Mouse (Mus musculus) naive thymus-derived CD4-positive, alpha-beta T cell, adult 2 months (primary cell): ENCODE results near the gene Bcar3.
A peak's percentile ranks its signal among the peaks of the same experiment; 100 is the strongest.

ENCODE experiments used
- DNase-seq: peaks from one replicate; pipeline ENCODE4 v3.0.0-alpha.2; 2011; ENCODE audit warnings: low read depth

Gene Bcar3

DNA sequence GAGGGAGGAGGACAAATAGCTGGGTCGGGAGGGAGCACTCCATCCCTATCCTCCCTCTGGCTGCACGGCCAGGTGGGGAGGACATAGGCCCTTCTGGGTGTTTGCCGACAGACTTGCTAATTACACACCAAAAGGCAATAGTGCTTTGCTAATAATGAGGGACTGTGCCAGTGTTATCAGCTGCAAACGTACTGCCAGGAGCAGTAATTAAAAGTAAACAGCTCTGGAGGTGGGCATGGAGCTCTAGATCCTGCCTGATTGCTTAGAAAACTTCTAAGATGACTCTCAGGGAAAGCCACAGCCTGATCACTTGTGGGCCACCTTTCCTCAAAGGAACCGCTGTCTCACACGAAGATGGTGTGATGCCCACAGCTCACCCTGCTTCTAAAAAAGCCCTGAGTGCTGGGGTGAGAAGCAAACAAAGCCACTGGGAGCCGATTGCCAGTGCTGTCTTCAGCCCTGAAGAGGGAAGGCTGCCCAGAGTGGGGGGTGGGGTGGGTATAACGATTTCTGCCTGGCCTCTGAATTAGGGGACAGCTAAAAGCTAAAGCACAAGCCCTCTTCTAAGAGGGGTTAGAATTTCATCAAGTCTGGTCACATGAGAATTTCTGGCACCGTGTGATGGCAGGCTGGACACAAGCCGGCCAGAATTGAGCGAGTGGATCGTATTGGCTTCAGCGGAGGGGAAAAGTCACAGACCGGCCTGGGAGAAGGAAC is 189.3 kb downstream of the Bcar3 start:
- DNase-seq, result no peak

DNA sequence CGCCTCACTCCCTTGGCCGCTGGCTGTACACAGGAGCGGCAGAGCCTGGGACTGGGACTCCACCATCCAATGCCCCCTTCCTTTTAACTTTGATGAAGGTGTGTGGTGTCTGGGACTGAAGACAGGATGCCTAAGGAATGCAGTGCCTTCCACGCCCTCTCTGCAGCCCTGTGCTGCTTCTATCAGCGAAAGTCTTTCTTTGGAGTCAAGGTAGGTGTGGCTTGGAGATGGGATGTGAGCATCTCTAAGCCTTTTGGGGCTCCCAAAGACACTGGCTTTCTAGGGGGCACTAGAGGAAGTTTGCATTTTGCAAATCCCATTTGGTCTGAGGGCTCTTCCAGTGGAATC is 189.8 kb downstream of the Bcar3 start:
- DNase-seq, result no peak

DNA sequence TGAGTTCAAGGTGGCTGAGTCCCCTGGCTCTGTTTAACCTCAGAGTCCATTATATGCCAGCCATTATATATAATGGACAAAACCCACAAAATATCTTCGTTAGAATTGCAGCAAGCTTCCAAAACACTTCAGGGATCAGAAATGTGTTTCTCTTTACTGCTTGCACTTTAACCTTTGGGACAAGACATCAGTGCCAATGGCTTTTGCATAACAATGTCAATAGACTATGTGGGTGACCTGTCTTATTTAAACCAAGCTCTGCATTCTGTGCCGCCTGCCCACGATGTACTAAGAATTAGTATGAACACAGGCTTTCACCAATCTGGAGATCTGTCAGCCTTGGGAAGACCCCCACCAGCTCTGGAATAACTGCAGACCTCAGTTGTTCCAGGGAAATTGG is 190.4 kb downstream of the Bcar3 start:
- no peak for DNase-seq

DNA sequence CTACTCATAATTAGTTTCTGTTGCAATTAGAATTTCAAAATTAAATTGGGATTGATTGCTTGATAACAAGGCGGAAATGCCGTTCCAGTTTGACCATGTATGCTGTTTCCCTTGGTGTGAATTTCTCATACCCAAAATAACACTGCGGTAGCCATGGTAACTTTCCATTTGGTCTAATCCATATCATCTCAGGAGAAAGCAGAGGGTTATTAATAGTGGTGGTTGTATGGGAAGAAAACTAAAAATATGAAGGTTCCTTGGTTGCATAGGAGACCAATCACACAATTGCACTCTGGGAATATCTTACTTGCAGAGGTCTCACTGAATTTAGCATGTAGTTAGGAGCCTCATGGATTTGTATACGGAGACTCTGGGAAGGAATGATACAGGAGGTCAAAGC is 191.8 kb downstream of the Bcar3 start:
- DNase-seq, result no peak

DNA sequence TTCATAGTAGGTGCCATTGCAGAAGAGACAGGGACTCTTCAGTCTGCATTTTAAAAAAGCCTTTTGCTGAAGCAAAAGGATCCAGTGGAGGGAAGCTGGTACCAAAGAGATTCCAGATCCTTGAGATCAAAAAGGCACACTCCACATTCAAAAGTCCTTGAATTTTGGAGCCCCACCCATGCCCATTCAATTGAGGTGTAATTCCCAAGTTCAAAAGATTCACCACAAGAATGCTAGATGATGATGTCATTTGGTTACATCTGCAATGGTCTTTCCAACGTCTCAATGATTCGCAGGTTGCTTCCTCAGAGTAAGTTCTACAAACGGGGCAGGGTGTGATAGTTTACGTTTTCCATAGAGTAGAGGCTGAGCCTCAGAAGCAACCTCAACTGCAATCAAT is 192.3 kb downstream of the Bcar3 start:
- no peak for DNase-seq

DNA sequence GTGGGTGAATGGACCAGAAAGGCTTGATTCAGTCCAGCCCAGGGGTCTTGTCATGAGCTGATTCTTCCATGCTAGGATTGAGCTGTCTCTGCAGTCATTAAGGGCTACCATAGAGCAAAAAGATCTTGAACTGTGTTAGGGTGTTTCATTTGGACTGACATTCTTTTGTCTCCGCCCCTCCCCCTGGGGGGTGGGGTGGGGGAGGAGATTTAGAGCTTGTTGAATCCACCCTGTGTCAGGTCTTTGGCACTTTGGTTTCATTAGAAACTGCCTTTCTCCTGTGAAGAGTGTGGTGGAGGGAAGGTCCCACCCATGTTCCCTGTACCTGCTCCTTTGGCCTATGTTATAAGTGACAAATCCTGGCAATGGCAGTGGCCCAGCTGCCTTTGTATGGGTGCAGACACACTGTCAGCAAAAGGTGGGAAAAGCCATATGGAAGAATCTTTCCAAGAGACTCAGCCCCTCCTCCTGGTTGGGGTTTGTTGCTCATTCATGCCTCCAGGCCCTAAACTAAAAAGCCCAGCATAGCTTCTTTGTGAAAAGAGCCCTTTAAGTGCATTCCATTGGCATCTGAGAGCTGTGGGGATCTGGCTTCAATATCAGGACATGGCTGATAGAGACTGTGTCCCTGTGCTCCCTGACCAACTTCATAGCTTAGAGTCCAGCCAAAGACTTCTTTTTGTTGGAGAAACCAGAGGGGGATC is 194.3 kb downstream of the Bcar3 start:
- no peak for DNase-seq

DNA sequence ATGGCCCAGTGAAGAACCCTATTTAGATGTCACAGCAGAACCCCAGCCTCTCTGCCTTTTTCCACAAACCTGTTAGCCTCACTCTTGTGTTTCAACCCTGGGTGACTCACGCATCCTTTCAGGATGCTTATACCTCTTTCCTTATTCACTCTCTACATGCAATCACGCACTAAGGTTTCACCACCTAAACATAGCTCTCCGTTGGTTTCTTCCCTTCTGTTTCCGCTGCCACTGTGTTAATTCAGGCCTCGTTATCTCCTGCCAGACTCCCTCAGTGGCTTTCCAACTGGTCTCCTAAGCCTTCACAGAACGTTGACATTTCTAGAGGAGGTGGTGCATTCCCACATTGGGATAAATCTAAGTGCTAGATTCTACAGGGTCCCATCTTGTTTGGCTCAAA is 196.6 kb downstream of the Bcar3 start:
- no peak for DNase-seq

DNA sequence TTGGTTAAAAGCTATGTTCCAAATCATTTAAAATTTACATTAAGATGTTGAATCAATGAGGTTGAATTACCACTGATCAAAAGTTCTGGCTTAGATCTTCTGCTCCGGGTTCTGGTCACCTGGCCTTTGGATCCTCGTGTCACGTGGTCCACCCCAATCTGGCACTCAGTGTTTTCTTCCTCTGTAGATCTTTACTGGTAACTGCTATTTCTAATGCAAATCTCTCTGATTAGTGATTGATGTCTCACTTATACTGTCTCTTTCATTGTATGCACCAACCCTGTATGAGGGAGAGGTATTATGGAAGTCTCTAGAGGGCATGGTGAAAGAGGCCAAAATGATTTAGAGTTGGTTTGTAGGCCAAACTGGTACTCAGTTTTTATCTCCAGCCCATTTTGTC is 198.1 kb downstream of the Bcar3 start:
- no peak for DNase-seq

DNA sequence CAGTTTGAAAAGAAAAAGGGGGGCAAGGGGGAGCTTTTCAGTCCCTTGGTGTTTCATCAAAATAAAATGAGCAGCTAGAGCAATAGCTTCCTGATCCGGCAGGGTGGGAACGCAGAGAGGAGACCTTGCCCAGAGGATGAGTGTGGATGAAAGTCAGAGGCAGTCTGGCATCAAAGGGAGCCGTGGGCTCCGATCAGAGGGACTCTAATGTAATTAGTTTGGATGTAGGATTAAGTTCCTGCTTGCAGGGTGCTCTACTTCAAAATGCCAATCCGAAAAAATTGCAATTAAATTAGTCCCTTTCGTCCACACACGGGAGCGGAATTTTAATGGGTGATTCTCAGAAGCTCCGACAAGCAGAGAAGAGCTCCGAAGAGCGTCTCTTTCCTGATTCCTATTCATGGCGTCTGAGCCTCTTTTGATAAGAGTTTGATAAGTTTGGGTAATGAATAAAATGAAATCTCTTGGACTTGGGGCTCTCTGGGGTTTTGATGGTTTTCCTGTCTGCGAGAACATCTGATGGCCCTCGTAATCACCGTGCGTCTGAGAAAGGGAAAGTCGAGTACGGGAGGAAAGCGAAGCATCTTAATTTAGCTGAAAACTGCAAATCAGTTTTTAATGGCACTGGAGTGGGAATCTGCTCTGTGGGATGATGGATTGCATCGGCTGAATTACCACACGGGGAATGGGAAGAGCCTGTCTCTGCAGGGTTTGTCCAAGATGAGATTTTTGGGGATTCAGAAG is 199.1 kb downstream of the Bcar3 start:
- DNase-seq, result no peak

DNA sequence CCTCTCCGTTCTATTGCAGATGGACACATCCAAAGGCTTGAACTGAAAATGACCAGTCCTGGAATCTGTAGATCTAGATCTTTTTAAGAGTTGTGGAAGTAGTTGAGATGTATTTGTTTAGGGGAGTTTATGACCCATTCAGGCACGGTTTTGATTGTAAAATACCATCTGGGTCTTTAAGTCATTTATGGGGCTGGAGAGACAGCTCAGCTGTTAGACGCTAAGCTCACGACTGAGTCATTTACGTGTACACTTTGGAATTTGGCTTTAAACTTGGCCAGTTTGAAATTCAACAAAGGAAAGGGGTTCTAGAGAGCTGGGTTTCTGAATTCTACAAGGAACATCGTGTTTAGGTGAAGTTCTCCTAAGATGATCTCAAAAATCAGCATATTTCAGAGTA is 200.8 kb downstream of the Bcar3 start:
- no peak for DNase-seq

DNA sequence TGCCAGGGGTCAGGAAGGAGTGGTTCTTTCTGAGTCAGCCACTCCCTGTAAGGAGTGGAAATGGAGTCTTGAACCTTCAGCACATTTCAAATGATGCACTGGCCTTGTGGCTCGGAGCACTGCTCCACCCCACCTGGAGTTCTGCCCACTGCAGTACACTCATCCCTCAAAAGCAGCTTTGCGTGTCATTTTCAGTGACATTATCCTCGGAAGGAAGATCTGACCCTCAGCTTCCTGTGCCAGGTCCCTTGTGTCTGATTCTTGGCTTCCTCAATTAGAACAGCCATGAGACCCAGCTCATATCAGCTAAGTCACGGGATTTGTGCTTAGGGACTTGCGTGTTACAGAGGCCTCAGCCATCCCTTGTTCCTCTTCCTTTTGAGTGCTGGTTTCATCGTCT is 203.9 kb downstream of the Bcar3 start:
- no peak for DNase-seq

DNA sequence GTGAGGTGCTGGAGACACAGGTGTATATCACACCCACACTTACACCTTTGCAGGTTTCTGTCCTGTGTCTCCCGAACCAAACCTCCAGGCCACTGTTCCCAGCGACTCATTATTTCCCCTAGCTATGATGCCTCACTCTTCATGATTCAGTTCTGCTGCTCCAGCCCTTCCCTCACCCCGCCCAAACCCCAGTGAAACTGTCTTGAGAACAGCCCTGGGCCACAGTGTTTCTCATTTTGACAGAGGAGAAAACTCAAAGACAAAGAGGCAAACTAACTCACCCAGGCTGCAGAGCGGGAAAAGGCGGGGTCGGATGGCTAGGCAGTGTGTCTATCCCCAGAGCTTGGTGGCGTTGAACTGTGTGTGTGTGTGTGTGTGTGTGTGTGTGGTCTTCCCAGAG is 204.6 kb downstream of the Bcar3 start:
- DNase-seq, result no peak

DNA sequence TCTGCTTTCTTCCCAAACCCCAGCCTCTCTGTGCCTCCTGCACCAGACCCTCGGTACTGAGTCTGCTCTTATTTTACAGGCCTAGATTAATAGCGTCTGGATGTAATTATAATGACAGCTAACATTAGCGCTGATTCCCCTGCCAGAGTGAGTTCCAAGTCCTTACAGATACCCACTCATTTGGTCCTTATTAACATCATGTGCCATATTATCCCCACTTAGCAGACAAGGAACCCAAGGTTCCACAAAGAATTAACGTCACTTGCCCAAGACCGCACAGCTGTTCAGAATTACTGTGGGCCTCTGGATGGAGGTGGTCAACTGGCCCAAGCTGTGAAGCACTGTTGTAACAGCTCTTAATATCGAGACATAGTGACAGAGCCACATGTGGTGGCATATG is 205.7 kb downstream of the Bcar3 start:
- DNase-seq, result no peak

DNA sequence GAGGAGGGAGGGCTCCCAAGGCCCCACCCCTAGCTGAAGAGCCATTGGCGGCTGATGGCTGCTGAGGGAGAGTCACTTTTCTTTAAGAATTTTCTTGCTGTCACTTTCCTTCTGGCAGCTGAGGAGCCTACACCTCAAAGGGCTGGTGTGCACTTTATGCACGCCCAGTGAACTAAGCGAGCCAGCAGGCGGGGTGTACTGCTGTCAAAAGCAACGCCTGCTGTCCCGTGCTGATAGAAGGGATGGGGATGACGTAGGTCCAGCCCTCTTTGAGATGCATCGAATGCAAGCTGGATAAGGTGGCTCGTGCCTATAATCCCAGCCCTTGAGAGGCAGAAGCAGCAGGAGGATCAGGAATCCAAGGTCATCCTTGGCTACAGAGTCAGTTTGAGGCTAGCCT is 207.0 kb downstream of the Bcar3 start:
- DNase-seq, result no peak

DNA sequence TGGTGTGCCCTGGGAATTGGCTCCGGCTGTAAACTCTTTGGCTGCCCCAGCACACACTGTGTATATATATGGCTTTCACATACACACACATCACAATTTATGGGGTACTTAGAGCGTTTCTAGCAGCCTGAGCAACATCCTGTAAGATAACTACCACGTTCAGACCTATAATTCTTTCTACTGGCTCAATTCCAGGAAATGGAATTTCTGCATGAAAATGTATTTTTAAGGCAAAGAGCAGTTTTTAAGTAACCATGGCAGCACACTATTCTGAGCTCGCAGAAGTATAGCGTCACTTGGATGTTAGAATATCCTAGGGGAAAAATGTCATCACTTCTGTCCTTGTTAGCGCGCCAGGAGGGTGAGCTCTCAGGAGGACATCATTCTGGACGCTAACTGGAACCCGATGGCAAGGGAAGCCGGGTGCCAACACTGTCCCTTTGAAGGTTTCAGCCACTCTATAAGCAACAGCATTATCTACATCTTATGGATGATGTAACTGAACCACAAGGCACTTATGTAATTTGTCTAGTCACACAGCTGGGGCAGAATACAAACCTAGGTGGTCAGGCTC is 212.5 kb downstream of the Bcar3 start:
- no peak for DNase-seq

DNA sequence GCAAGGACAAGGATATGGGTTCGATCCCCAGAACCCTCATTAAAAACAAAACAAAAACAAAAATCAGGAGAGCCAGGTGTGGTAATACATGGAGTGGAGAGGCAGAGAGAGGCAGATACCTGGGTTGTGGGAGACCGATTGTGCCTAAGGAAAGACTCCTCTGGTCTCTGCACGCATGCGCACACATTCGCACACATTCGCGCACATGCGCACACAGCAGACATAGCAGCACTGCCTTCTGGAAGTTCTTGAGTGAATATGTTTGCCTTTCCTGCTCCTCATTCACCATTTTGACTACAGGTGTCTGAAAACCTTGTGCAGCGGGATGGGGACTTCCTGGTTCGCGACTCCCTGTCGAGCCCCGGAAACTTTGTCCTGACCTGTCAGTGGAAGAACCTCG is 213.9 kb downstream of the Bcar3 start:
- DNase-seq, result no peak

DNA sequence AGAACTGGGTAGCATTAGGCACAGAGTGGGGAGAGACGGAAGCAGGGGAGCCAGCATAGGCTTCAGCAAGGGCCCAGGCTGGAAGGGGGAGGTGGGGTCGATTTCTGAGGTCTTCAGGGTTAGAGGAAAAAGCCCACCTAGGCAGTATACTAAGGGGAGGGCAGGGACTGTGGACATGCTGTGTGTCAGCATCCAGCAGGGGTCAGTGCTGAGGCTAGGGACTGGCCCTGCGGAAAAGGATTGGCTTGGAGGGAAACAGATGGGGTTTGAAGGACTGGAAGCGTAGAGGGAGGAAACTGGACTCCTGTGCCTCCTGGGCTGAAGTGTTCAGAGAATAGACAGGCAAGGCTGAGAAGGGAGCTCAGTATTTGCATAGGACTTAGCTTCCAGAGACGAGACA is 215.1 kb downstream of the Bcar3 start:
- peak; percentile 12 for DNase-seq

DNA sequence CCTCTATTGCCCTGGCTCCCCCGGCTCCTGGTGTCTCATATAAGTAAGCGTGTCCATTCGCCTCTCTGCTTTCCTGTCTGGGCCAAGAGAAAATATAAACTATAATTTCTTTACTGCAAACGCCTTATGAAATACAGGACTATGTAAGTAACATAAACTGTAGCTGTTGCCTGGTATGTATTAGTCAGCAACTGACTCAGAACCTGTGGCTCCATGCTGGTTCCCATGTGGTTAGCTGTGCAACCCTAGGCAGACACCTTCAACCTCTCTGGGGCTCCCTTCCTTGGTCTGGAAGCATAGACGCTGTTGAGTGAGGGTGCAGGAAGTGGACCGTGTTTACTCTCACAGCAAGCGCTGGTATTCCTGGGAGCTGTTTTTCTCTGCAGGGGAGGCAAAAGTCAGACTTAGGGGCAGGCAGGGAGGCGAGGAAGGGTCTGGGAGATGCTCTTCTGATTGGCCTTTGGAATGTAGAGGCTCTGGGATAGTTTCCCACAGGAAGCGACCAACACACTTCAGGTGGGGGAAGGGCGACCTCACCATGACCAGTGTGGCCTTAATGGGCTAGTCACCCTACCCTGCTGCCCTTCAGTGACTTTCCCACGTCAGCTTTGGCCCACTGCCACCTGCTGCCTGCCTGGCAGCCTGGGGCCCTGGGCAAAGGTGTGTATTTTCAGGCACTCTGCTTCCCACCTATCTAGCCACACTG is 215.8 kb downstream of the Bcar3 start:
- no peak for DNase-seq

DNA sequence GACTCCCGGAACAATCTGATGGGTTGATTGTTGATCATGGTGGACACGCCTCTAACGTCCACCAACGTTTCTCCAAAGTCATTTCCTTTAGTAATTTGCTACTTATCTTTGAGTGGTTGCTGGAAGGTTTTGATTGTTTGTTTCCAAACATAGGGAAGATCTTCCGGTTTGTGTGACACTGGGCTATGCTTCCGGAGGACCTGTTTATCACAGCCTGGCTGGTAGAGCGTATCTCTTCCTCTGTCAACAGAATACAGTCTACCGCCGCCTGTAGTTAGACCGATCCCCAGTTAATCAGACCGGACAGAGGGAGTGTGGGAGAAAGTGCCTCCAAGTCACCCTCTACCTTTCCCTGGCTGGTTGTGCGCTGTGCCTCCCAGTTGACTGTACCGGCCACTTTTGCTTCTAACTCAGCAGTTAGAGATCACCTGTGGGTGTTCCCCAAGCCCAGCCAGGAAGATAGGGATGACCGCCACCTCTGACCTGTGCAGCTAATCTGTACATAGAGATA is 216.4 kb downstream of the Bcar3 start:
- DNase-seq, result no peak

DNA sequence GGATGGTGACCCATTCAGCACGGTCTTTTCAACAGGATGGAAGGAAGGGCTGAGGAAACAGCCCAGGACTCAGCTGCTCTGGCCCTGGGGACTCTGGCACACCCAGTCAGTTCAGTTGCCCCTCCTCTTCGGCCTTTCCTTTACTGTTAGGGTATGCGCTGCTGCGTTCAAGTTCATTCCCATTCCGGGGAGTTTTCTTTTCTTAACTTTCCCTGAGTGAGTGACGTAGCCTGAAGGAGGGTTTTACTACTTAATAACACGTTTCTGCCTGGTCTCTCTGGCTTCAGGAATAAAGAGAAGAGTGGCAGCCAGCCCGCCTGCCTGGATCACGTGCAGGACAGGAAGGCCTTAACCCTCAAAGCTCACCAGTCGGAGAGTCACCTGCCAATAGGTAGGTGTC is 217.0 kb downstream of the Bcar3 start:
- no peak for DNase-seq

DNA sequence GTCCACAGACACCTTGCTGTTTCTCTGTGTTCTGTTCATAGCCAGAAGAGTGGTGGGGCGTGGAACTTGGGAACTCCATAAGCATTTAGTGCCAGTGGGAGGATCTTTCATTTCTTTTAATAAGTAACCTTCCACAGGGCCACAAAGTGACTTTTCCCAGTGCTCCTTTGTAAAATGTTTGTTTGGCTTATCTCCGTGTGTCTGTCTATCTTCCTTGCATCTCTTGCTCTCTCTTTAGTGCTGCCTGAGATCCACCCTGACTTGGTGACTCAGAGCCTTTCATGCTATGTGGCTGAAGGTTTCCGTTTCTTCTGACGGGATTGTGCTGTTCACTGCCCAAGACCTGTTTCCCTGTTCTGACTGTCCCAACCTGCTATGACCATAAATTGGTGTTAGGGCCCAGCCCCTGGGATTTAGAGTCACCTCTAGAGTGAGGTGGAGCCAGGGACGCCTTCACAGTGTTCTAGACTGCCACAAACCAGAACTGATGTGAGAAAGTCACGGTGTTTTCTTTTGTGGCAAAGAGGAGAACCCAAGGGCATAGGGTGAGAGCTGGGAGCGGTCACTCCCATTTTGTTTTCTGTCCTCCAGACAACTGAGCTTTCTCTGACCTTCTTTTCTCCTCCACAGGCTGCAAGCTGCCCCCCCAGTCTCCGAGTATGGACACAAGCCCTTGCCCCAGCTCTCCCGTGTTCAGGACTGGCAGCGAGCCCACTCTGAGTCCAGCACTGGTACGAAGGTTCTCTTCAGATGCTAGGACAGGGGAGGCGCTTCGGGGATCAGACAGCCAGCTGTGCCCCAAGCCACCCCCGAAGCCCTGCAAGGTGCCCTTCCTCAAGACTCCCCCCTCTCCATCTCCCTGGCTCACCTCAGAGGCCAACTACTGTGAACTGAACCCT is 218.0 kb downstream of the Bcar3 start:
- no peak for DNase-seq
